Mouse (Mus musculus) adipocyte (in vitro differentiated cells): ENCODE results near the gene Khsrp.
A peak's percentile ranks its signal among the peaks of the same experiment; 100 is the strongest.

ENCODE experiments used
- DNase-seq: peaks from one replicate; pipeline ENCODE4 v3.0.0-alpha.2; 2016; ENCODE audit warnings: low spot score

The Khsrp gene

DNA sequence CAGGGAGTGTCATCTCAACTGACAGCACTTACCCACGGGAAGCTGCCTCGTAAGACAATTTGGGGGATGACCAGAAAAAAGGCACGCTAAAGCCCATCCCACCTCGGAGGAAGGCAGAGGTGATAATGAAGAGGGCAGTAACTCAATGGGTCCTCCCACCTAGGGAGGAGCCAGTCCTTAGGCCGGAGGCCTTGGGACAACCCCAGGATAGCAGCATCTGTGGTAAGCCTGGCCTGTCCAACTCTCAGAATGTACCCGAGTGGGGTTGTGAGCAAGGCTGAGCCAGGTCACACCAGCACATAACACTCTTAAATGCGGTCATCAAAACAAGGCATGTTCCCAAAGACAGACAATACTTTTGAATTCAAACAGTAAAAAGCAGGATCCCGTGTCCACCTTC lies 1.6 kb downstream of the Khsrp start:
- peak; percentile 62 for DNase-seq

- DNase-seq, result no peak
Observed at GRCm38 (mm10) chr17:57027471-57027870, 3.9 kb downstream of the Khsrp start.

DNA sequence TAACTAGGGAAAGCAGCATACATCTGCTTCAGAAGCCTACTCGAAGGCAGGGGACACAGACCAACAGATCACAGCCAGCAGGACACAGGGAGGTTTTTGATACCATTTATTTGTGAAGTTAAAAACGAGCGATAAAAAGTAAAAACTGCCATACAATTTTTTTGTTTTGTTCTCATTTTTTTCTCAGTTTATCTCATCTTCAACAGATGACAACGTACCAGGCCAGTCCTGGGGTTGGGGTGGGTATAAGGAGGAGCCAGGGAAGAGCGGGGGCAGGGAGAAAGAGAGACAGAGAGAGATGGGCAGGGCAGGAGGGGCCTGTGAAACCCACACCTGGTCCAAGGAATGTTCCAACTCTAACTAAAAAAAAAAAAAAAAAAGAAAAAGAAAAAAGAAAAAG lies 10.4 kb downstream of the Khsrp start:
- DNase-seq, result no peak

GRCm38 (mm10) chr17:57019693-57020092 lies 11.6 kb downstream of the Khsrp start:
- no peak for DNase-seq

DNA sequence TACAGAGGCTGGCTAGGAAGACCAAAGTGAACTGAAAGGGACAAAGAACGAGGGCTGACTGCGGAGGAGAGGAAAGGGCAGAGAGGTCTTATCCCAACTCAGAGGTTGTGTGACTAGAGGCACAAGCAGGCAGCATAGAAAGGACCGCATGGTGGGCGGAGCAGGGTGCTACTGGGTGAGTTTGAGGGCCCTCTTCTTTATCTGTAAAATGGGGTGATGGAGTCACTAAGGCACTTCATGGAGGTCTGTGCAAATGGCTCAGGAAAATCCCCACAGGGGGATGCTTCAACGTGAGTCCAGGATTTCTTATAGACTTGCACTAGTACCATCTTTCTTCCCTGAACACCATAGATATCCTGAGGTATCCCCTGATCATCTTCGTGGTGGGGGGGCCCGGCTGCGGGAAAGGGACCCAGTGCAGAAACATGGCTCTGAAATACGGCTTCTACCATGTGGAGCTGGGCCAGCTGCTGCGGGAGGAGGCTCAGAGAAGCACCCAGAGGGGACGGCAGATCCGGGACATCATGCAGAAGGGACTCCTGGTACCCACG lies 19.0 kb downstream of the Khsrp start:
- no peak for DNase-seq

DNA sequence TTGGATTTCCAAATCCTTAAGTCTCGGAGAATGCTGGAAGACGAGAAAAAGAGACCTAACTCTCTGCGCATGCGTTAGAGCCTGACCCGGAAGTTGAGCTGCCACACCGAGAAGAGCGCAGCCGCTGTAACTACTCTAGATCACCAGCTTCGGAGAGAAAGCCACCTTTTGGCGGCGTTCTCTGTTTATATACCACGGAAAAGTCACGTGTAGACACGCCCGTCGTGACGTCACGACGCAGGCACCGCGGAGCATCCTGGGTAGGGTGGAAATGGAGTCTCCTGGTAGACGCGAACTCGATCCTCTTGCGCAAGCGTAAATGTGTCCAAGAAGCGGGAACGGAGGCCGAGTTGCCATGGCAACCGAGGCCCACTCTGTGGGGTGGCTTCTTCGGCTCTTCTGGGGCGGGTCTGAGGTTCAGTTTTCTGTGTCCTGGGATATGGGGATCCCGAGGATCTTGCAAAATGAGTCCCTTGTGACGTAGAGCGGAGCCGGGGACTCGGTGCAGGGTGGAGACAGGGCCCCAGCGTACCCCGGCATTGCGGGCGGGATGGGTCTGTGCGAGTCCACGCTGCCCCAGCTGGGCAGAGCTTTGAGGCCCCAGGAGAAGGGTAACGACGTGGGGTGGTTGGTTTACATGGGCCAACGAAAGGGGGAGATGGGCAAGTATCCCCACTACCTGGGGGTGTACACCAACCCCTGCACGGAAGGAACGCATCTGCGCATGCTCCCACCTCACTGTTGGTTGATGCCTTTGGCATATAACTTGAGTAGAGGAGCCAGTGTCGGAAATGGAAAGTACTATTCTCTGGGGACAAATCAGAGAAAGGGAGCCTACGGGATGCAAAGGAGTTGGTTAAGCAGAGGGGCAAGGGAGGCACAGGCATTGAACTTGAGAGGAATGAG lies 19.8 kb downstream of the Khsrp start, which contains the start of the genes Gtf2f1 and Gm17949:
TSS of gene Gtf2f1 (minus strand) at position 53 of the 906 bp plus-strand sequence.
TSS of gene Gm17949 (plus strand) at position 234 of the 906 bp plus-strand sequence.
- DNase-seq, result peak; percentile 100

GRCm38 (mm10) chr17:57010911-57011235 lies 20.4 kb downstream of the Khsrp start:
- no peak for DNase-seq

DNA sequence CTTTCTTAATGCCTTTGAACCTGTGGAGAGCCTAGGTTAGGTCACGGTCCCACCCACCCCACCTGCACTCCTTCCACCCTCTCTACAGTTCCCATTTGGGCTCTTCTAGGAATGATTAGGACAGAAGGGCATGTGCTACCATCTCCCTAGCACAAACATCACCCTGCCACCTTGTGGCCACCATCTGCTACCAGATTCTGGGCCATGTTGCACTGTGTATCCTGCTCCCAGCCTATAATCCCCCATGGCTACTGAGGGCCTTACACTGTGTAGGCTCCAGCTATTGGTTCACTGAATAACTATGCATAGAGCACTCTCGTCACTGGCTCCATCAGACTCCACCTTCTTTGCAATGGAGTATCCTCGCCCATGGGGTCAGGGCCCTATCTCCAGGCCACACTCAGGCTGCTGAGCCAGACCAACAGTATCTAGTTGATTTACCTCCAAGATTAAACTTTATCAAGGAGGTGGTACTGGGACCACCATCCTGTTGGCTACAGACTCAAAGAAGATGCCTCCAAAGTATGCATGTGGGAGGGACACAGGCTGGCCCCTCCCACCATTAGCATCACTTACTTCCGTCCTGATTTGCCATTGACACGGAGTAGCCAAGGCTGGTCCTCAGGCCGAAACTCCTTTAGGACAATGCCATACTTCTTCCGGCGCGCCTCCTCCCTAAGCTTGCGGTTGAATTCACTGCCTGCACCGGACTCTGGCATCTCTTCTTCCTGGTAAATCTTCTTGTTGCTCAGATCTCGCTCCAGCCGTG lies 24.0 kb downstream of the Khsrp start:
- DNase-seq, result peak; percentile 45

GRCm38 (mm10) chr17:57003994-57004393 lies 27.3 kb downstream of the Khsrp start:
- DNase-seq, result no peak

DNA sequence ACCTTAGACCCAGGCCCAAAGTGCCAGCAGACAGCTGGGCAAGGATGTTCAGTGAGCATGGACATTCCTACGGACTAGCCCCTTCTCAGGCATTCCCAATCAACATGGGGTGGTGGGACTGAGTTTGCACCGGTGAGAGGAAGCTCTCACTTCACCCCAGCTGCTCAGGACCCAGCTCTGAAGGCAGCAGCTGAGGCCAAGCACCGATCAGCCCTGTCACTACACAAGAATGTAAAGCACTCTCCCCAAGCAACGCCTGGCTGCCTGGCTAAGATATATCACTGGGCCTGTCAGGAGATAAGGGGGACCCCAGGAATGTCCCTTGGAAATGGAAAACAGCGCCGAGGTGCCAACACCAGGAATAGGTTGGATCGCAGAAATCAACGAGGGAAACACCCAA lies 30.1 kb downstream of the Khsrp start:
- no peak for DNase-seq

DNA sequence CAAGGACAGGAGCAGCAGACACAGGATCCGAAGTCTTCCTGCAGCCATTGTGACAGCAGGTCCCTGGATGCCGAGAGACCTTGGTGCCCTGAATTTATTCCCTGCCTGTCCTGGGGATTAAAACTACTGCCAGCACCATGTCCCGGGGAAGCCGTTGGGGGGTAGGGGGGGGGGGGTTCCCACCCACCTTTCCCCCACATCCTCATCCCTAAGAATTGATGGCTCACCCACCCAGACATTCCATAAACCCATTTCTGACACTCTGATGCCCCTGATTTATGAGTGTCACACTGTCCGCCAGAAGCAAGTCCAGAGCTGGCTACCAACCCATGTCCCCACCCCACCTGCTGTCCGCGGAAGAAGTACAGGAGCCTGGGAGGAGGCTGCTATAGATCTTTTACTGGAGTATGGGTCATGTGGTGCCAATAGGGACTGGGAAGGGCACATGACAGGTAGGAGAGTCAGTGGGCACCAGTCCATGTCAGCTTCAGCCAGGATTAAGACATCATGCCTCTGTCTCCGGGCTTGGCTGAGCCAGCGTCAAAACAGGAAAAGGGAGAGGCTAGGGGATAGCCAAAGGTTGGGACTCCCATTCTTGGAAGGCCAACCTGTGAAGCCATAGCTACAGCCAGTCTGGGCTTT lies 31.2 kb downstream of the Khsrp start, which contains the start of gene Pspn:
TSS of gene Pspn (minus strand) at position 51 of the 642 bp plus-strand sequence.
- DNase-seq, result no peak

- no peak for DNase-seq
Observed at GRCm38 (mm10) chr17:56999414-56999813, 31.9 kb downstream of the Khsrp start.

DNA sequence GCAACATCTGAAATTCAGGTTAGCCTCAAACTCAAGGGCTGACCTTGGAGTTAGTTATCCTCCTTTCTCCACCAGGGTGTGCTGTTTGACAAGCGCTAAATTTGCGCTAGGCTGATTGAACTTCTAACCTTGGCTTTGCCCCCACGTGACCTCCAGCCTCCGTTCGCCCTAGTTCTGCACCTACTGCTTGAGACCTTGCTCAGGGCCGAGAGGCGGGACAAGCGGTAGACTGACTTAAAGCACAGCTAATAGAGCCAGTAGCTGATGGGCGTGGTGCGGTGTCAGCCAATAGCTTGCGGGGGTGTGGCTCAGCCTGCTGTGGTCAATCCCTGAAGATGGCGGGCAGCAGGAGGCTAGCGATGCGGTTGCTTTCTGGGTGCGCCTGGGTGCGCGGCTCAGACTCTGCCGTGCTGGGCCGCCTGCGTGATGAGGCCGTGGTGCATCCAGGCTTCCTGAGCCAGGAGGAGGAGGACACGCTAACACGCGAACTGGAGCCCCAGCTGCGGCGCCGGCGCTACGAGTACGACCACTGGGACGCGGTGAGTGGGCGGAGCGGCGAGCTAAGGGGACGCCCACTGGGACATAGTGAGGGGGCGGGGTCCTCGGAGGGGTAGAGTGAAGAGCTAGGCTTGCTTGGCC lies 34.2 kb downstream of the Khsrp start, which contains the start of gene Alkbh7:
TSS of gene Alkbh7 (plus strand) at position 311 of the 639 bp plus-strand sequence.
- peak; percentile 98 for DNase-seq

GRCm38 (mm10) chr17:56996506-56996905 lies 34.8 kb downstream of the Khsrp start:
- no peak for DNase-seq

- no peak for DNase-seq
Observed at GRCm38 (mm10) chr17:56995046-56995445, 36.3 kb downstream of the Khsrp start.

DNA sequence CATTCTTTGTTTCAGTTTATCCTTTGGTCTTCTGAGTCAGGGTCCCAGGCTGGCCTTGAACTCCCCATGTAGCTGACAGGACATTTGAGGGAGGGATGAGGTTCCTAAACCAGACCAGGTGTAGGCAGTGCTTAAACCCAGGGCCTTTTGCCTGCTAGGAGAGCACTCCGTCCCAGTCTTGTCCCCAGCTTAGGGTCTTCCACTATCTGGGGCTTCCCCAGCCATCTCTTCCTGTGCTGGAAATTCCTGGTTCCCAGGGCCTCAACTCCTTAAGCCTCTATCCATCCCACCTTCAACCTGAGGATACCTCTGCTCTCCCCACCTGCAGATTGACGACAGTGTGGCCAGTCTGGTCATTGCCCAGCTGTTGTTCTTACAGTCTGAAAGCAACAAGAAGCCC lies 40.4 kb downstream of the Khsrp start:
- no peak for DNase-seq

DNA sequence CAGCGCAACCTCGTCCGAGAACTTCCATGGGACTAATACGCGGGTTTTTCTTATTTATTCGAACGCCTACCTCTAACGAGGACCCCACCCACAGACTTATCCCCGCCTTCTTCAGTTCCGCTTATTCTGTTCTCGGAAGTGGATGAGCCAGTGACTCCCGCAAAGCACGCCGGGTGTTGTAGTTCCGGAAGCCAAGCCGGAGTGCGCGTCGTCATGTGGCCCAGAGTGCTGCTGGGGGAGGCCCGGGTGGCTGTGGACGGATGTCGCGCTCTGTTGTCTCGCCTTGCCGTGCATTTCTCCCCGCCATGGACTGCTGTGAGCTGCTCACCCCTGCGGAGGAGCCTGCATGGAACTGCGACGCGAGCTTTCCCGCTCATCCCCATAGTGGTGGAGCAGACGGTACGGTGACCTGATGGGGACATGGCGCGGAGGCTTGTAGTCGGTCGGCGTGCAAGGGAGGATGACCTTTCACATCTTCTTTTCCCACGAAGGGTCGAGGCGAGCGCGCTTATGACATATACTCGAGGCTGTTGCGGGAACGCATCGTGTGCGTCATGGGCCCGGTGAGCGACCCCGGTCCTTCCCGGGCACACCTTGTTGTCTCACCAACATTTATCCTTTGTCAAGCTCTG lies 41.1 kb downstream of the Khsrp start, which contains the start of gene Clpp:
TSS of gene Clpp (plus strand) at position 191 of the 632 bp plus-strand sequence.
- DNase-seq, result peak; percentile 98

GRCm38 (mm10) chr17:56989467-56990114 lies 41.7 kb downstream of the Khsrp start:
- no peak for DNase-seq

- no peak for DNase-seq
Observed at GRCm38 (mm10) chr17:56988921-56989430, 42.3 kb downstream of the Khsrp start.

DNA sequence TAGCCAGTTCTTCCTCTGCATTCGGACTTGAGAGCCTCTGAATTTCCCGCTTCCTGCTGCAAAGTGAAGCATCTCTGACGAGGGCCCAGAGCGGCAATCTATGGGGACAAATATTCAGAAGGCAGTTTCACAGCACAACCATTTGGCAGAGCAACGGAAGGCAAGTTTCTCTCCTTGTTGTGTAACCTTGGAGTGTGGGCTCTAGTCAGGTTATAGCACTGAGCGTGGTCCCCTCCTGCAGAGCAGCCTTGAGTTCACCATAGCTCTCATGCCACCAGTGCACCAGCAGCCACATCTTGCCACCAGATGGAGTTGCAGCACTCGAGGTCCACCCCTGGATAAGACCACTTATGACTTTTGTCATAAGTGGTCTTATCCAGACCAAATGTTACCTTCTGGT lies 42.9 kb downstream of the Khsrp start:
- DNase-seq, result no peak
